Mouse (Mus musculus) kidney, adult 9 months (tissue): Measurements from ENCODE around the gene Sgtb.
A peak's percentile ranks its signal among the peaks of the same experiment; 100 is the strongest.

Experiments used
- DNase-seq: peaks from one replicate; pipeline ENCODE4 v3.0.0; 2022

Sgtb gene

DNA sequence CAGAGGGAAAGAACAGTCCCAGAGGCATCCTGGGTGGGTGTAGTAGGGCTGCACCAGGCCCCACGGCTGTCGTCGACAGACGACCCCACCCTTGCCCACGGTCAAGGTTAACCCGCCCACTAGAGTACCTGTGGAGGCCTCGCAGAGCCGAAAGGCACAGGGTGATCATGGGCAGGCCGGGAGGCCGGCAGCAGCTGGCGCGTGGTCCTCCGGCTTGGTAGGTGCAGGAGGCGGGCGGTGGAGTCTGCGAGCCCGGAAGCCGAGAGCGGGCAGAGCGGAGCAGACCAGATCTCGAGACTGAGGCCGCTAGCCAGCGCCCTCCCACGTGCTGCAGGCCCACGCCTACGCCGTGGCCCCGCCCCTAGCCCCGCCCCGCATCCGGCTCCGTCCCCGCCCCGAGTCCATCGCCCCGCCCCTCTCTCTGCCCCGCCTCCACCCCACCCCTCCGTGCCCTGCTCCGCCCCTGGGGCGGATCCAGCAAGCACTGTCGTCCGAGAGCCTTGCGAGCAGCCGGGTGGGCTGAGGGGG, at the start of gene Sgtb, which contains the start of gene Nln:
Sgtb (plus strand) TSS at position 454 of the 528 bp plus-strand sequence.
Nln (minus strand) TSS at position 327 of the 528 bp plus-strand sequence.
- peak; percentile 91 for DNase-seq

GRCm38 (mm10) chr13:104060231-104060630, 49.3 kb upstream of the Sgtb start:
- DNase-seq, result no peak

DNA sequence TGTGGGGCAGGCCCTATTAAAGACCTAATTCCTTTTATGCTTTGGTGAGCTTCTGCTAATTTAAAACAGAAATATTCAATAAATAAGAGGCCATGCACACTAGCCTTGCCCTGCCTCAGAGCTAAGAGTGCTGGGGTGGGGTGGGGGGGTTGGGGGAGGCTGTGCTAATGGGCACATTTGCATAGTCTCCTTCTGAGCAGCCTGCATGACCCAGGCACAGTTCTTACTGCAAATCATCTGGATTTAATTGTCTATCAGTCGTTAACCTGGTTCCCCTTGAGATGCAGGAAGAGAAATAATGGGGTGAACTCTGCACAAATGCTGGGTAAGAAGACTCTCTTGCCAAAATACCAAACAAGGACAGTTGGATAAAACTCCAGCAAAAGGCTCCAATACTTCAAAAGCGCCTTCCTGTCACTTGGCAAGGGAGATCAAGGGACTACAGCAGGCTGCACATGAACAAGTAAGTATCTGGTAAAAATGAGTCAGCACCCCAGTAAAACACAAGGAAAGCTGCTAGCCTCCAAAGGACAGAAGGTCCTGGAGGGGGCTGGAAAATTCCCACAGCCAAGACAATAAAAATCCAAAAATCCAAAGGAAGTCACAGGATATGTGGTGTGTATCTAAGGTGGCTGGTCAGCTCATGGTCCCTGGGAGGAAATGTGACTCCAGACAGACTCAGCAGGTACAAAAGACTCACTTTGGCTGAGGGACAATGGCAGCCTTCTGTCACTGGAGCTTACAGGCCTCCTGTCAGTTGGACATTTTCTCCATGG, 47.4 kb upstream of the Sgtb start:
- DNase-seq, result no peak

- DNase-seq, result no peak
Observed at GRCm38 (mm10) chr13:104063061-104063460, 46.5 kb upstream of the Sgtb start.

- no peak for DNase-seq
Observed at GRCm38 (mm10) chr13:104065649-104066347, 43.7 kb upstream of the Sgtb start.

- DNase-seq, result no peak
Observed at GRCm38 (mm10) chr13:104069216-104069615, 40.3 kb upstream of the Sgtb start.

GRCm38 (mm10) chr13:104070703-104071102, 38.8 kb upstream of the Sgtb start:
- peak; percentile 20 for DNase-seq

- DNase-seq, result no peak
Observed at GRCm38 (mm10) chr13:104072351-104072750, 37.2 kb upstream of the Sgtb start.

DNA sequence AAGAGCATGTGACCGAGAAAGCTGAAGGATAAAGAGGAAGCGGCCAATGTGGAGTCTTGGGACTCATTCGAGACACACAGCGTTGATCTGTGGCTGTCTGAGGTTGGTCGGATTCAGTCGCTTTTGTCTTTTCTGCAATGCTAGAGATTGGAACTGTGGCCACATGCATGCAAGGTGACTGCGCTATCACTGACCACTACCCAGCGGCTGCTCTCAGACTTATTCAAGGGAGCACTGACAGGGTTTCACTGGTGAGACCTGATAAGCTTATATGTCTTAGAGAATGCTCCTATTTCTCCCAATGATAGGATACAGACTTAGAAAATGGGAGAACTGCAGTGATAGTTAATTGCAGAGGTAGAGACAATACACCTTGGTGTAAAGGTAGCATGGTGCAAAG, 35.3 kb upstream of the Sgtb start:
- DNase-seq, result no peak

DNA sequence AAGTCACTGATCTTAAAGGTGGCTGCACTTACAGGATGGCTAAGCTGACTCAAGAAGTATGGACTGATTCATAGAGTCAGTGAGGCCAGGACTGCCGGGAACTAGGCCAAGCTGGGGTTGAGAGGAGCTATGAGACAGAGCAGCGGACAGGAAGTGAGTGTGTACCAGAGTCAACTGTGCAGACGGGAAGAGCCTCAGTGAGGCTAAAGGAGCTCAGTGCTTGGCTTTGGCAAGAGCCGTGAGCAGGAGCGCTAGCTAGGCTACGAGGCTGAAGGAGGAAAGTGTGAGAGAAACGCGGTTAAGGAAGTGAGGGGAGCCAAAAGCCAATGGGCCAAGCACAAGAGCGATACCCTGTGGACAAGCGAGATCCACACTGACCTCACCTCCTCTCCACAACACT, 34.8 kb upstream of the Sgtb start:
- DNase-seq, result peak; percentile 53

DNA sequence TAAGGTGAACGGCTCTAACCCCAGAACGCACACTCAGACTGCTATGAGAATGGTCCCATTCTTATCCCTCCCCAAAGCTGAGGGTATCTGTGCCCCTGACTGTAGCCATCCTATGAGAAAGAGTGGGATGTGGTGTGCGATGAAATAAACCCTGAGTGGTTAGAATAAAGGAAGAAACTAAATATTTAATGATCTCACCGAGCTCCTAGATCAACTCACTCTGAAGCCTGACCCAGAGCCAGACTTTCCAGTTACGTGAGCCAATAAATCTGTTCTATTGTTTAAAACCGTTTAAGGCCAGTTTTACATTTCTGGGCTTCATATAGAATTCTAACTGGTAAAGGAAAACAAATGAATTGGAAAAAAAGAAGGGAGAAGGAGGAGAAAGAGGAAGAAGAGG, 32.5 kb upstream of the Sgtb start:
- no peak for DNase-seq

GRCm38 (mm10) chr13:104082504-104082903, 27.0 kb upstream of the Sgtb start:
- no peak for DNase-seq

DNA sequence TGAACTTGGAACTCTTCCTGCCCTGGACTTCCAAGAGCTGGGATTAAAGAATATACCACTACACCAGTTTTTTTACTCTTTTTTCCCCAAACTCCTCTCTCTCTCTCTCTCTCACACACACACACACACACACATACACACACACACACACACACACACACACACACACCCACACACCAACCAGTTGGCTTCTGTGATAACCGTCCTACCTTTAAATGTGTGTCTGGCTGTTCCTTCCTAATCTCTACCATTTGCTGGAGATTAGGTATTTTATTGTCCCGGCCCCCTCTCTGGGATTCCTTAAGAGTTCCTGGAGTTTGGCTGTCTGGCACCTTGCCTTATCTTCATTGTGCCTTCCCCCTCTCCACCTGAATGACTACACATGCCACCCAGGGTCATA, 24.9 kb upstream of the Sgtb start:
- DNase-seq, result no peak

DNA sequence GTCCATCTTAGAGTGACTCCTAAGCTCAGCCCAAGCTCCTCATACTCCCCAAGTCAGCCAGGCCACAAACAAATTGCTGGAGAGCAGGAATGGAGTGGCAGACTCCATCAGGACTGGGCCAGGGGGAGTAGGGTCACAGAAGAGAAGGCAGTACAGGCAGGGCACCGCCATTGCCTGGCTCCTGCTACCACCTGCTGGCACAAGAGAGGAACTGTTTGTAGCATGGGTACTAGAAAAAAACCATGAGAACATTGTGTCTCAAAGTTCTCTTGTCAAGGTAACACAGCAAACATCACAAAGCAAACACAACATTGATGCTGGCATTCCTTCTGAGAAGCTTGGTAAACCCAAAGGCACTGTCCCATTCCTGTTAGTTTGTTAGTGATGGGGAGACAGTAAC, 20.2 kb upstream of the Sgtb start:
- peak; percentile 40 for DNase-seq

DNA sequence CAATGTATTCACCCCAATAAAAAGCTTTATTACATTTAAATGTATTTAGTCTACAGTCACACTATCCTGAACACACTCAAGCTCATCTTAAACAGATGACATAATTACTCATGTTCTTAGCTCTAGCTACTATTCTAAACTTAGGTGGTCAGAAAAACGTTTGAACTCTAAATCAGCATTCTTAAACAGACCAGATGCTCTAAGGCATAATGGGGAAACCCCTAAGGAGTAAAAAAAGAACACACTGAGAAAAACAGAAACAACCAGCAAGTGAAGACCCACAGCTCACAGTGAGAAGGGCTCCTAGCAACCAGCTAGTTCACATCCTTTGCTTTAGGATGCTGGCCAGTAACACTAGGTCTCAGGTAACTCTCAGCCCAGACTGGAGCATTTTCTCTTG, 17.8 kb upstream of the Sgtb start:
- no peak for DNase-seq

DNA sequence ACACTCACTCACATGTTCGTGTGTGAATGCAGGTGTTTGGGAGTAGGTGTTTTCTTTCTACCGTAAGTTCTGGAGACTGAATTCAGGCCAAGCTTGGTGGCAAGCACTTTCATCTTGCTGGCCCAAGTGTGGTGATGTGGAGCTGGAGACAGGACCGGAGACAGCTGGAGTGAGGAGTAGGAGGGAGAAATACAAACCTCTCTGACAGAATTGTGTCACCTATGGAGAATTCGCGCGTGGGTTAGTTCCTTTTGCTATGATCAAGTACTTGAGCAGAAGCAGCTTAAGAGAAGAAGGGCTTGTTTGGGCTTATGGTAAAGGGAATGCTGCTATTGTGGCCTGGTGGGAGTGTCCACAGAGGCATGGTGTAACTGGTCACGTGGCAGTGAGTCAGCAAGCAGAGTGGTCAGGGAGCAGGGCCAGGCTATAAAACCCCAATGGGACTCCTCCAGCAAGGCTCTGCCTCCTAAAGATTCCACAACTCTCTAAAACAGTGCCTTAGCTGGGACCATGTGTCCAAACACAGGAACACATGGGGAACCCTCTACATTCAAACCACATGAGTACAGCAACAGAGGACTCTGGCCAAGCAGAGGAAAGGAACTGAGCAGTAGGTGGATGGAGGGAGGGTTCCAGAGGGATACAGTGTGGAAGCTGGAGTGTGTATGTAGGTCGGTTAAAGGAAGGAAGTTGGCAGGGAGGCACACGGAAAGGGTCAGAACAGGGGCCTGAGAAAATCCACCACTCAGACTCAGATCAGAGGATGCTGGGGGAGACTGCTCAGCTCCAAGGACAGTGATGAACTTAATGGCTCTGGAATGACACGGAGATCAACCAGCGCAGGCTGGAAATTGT, 14.8 kb upstream of the Sgtb start:
- no peak for DNase-seq

DNA sequence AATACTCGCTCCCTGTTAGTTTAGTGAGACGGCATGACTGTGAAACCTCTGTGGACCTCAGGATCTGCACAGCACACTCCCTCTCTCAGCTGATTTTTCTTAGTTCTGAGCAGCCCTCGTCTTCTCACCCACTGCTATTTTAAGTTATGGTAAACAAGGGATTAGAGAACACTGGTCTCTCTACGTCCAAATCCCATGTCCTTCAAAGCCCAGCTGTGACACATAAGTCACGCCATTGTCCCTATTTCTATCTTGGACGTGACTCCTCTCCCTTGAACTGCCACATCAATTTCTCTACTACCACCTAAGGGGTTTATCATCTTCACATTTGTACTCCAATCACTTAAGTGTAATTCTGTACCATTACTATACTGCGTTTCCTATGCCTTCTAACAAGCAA, 13.6 kb upstream of the Sgtb start:
- DNase-seq, result no peak

- DNase-seq, result no peak
Observed at GRCm38 (mm10) chr13:104097190-104097589, 12.4 kb upstream of the Sgtb start.

- DNase-seq, result no peak
Observed at GRCm38 (mm10) chr13:104100416-104100815, 9.1 kb upstream of the Sgtb start.

GRCm38 (mm10) chr13:104101606-104102235, 7.8 kb upstream of the Sgtb start:
- DNase-seq, result no peak

GRCm38 (mm10) chr13:104108651-104109287, 772 bp upstream of the Sgtb start:
- DNase-seq, result no peak
